Mouse (Mus musculus): ENCODE measurements around the gene Uevld.

GRCm38 (mm10) chr7:46916376-46916775 lies 42.0 kb downstream of the Uevld start:
- no peak for TF ChIP-seq CTCF (conservative IDR thresholded peaks at IDR 0.05; ENCODE audit: insufficient read depth, insufficient read length, low read depth, low read length)
- TF ChIP-seq POLR2A (IDR thresholded peaks at IDR 0.05; ENCODE audit: low read depth, low read length), result no peak
